Mouse (Mus musculus) layer of hippocampus, adult 18-20 months (tissue): ENCODE data around the gene Snx15. TPM values are rescaled to one million over a fixed set of nuclear protein-coding genes. Genes with fewer than 3 reads are reported as not detected.

Experiments used
- DNase-seq, 2 experiments: peaks; one replicate each; pipeline ENCODE4 v3.0.0; 2022; ENCODE audit warnings: low spot score in 2 of 2
- total RNA-seq, 2 experiments: library from RNA; stranded (reverse); gene quantifications; 2 replicates each; pipeline ENCODE4 v1.2.3; 2021

Snx15 gene
- total RNA-seq, 2 experiments from 2014 or later, result 37.6 to 45.1 TPM

GRCm38 (mm10) chr19:6073889-6074288, 54.2 kb downstream of the Snx15 start:
- DNase-seq, result no peak

- DNase-seq, result no peak
Measured at GRCm38 (mm10) chr19:6071261-6071660, 56.8 kb downstream of the Snx15 start.

DNA sequence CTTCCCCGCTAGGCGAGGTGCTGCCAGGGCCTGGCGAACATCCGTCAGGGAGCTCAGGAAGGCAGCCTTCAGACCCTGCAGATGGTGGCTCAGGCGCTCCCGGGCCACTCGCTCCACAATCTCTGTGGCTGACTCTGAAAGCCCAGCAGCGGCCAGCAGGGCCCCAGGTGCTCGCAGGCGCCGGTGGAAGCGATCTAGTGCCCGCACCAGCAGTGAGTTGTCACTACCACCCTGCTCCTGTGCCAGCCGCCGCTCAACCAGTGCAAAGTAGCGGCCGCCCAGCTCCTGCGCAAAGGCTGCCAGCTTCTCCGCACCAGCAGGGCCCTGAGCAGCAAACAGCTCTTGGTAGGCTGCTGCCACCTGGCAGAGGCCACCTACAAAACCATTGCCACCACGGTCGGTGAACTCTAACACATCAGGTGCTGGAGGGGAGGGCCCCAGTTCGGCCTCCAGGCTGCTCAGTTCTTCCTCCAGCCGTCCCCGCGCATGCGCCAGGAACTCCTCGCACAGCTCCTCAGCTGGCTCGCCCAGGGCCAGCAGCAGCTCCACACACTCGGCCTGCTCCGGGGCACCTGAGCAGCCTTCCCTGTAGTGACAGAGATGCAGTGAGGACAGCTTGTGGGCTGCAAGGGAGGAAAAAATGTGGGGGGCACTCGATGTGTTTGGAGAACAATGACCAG, 57.4 kb downstream of the Snx15 start:
- no peak for DNase-seq

- DNase-seq, result no peak
Measured at GRCm38 (mm10) chr19:6069851-6070250, 58.3 kb downstream of the Snx15 start.

Other genes with a start within 250 kb of the Snx15 start
- 1 to 10 TPM; 2.5 TPM for gene Tigd3, start 234.2 kb downstream of the Snx15 start, total RNA-seq
- 100 to 1,000 TPM in 1 of 2 experiments, 10 to 100 TPM in 1; 90.8 to 100 TPM for gene Dpf2, start 215.3 kb downstream of the Snx15 start, total RNA-seq
- 1 to 10 TPM; 4.3 to 4.6 TPM for gene Cdc42ep2, start 203.5 kb downstream of the Snx15 start, total RNA-seq
- 1 to 10 TPM; 5.0 to 5.9 TPM for gene Pola2, start 164.1 kb downstream of the Snx15 start, total RNA-seq
- gene Slc22a20, start 142.2 kb downstream of the Snx15 start, total RNA-seq, result not detected
- gene Capn1, start 112.4 kb downstream of the Snx15 start, total RNA-seq, result 10 to 100 TPM; 23.2 to 24.8 TPM
- 10 to 100 TPM; 43.4 to 44.5 TPM for gene Syvn1, start 81.7 kb downstream of the Snx15 start, total RNA-seq
- 10 to 100 TPM; 48.0 to 52.0 TPM for gene Mrpl49, start 70.5 kb downstream of the Snx15 start, total RNA-seq
- gene Fau, start 70.5 kb downstream of the Snx15 start, total RNA-seq, result 100 to 1,000 TPM; 769 to 789 TPM
- 10 to 100 TPM; 34.6 to 36.2 TPM for gene Znhit2, start 67.1 kb downstream of the Snx15 start, total RNA-seq
- 10 to 100 TPM; 22.4 to 24.4 TPM for gene Tm7sf2, start 59.9 kb downstream of the Snx15 start, total RNA-seq
- 10 to 100 TPM; 93.7 to 94.4 TPM for gene Vps51, start 51.1 kb downstream of the Snx15 start, total RNA-seq
- not detected for gene Tmem262, start 48.3 kb downstream of the Snx15 start, total RNA-seq
- gene Gm28374, start 46.0 kb downstream of the Snx15 start, total RNA-seq, result 1 to 10 TPM in 1 of 2 experiments, under 1 TPM in 1; 0.91 to 1.3 TPM
- 10 to 100 TPM; 36.6 to 42.0 TPM for gene Zfpl1, start 43.3 kb downstream of the Snx15 start, total RNA-seq
- gene Cdca5, start 43.3 kb downstream of the Snx15 start, total RNA-seq, result not detected
- not detected for gene AC131692.1, start 33.9 kb downstream of the Snx15 start, total RNA-seq
- gene Naaladl1, start 22.5 kb downstream of the Snx15 start, total RNA-seq, result under 1 TPM in 1 of 2 experiments, not detected in 1; 0.12 TPM
- gene Sac3d1, start 9.7 kb downstream of the Snx15 start, total RNA-seq, result 10 to 100 TPM; 15.5 to 15.6 TPM
- under 1 TPM; 0.59 to 0.89 TPM for gene Batf2, start 12.7 kb upstream of the Snx15 start, total RNA-seq
- 10 to 100 TPM; 83.2 to 84.8 TPM for gene Arl2, start 13.2 kb upstream of the Snx15 start, total RNA-seq
- not detected for gene Majin, start 56.1 kb upstream of the Snx15 start, total RNA-seq
- gene Gpha2, start 98.1 kb upstream of the Snx15 start, total RNA-seq, result not detected
- gene Ppp2r5b, start 107.6 kb upstream of the Snx15 start, total RNA-seq, result 100 to 1,000 TPM; 133 TPM
- gene Atg2a, start 113.4 kb upstream of the Snx15 start, total RNA-seq, result 10 to 100 TPM; 34.0 to 34.2 TPM
- gene Ehd1, start 148.4 kb upstream of the Snx15 start, total RNA-seq, result 10 to 100 TPM; 86.6 to 88.0 TPM
- 1 to 10 TPM; 4.8 to 5.6 TPM for gene Cdc42bpg, start 178.2 kb upstream of the Snx15 start, total RNA-seq
- gene Men1, start 206.7 kb upstream of the Snx15 start, total RNA-seq, result 10 to 100 TPM; 63.0 to 71.3 TPM
- 10 to 100 TPM; 82.2 to 89.6 TPM for gene Map4k2, start 212.8 kb upstream of the Snx15 start, total RNA-seq
- 100 to 1,000 TPM; 196 to 207 TPM for gene Sf1, start 235.4 kb upstream of the Snx15 start, total RNA-seq